Mouse (Mus musculus) heart, adult 2 months (tissue): Measurements from ENCODE around the gene Tubg2.

Experiments
- CTCF ChIP-seq: fragments of 200-600 bp; IDR thresholded peaks from 2 replicates; pipeline ENCODE4 v1.8.1; 2022; ENCODE audit warnings: antibody characterized with exemption, mild to moderate bottlenecking, moderate library complexity
- EP300 ChIP-seq: fragments of 200-500 bp; IDR thresholded peaks from 2 replicates; pipeline ENCODE4 v1.6.1; 2011; ENCODE audit warnings: low read depth, low read length, control low read depth; ENCODE audit not compliant: insufficient read depth

DNA sequence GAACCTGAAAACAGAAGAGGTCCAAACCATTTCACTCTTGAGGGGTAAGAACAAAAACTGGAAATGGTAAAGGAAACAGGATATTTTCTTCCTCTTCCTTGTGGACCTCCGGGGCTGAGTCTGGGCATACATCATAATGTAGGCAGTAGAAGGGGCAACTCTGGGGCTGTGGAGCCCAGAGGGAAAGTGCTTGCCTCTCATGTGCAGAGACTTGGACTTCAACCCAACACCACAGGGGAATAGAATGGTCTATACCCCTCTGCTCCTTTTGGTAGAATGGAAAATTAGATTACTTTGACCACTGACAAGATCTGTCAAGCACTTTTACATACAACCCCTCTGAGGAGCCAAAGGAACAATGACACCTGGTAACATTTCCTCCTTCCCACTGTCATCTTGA is 39.4 kb downstream of the Tubg2 start:
- no peak for TF ChIP-seq CTCF
- TF ChIP-seq EP300, result no peak
